Mouse (Mus musculus): ENCODE results near the gene Card14. TPM values are rescaled to one million over a fixed set of nuclear protein-coding genes. Genes with fewer than 3 reads are reported as not detected.
A peak's percentile ranks its signal among the peaks of the same experiment; 100 is the strongest.
"Not testable (repeated sequence)": the region's sequence is repeated elsewhere in the genome, so short reads cannot be mapped to it uniquely, and the experiment has no call there.

Card14 gene
- polyA plus RNA-seq, 1 experiment from 2014 or later = 0.35 TPM

- no peak for ATAC-seq (replicated peaks; ENCODE audit: extremely low read depth, insufficient read depth, low FRiP score)
- H3K27ac ChIP-seq (ENCODE audit: low read length) = no peak overlapping the region
- peaks cover 14% of the 10 kb centered on the region for H3K36me3 ChIP-seq (ENCODE audit: control insufficient read depth, insufficient read depth)
- H3K9me3 ChIP-seq (replicated peaks; ENCODE audit: control insufficient read depth, low read length) = no peaks in the 10 kb centered on the region
- 84% methylated on average over 16 of the region's 16 CpGs for WGBS
- peak overlapping the region; percentile 82 for H3K9ac ChIP-seq (ENCODE audit: low read length)
- peaks cover 6% of the 10 kb centered on the region; the same call in 1 of the 2 replicates for H3K4me1 ChIP-seq (ENCODE audit: control insufficient read depth, insufficient read depth, low read length)
- no peaks in the 10 kb centered on the region for H3K27me3 ChIP-seq (ENCODE audit: control insufficient read depth, insufficient read depth, low read length)
- peak overlapping the region; percentile 87 for H3K4me2 ChIP-seq (ENCODE audit: low read depth, low read length)
- H3K4me3 ChIP-seq (ENCODE audit: low read length) = peak overlapping the region; percentile 65
Measured at GRCm38 (mm10) chr11:119268557-119269195, 38.9 kb upstream of the Card14 start.

DNA sequence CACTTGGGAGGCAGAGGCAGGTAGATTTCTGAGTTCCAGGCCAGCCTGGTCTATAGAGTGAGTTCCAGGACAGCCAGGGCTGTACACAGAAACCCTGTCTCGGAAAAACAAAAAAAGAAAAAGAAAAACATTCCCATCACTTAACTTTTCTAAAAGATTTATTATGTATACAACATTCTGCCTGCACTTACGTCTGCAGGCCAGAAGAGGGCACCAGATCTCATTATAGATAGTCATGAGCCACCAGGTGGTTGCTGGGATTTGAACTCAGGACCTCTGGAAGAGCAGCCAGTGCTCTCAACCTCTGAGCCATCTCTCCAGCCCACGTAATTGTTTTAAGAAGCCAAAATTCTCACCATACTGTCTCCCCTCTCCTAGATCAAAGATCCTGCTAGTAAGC is 35.1 kb upstream of the Card14 start:
- not testable (repeated sequence) for H3K9ac ChIP-seq (ENCODE audit: low read length); H3K4me3 ChIP-seq (ENCODE audit: low read length); H3K27me3 ChIP-seq (ENCODE audit: control insufficient read depth, insufficient read depth, low read length); H3K4me1 ChIP-seq (ENCODE audit: control insufficient read depth, insufficient read depth, low read length); H3K9me3 ChIP-seq (replicated peaks; ENCODE audit: control insufficient read depth, low read length); H3K27ac ChIP-seq (ENCODE audit: low read length); H3K4me2 ChIP-seq (ENCODE audit: low read depth, low read length); ATAC-seq (replicated peaks; ENCODE audit: extremely low read depth, insufficient read depth, low FRiP score)
- 76% methylated on average over 3 of the region's 3 CpGs for WGBS
- H3K36me3 ChIP-seq (ENCODE audit: control insufficient read depth, insufficient read depth) = peaks cover 41% of the 10 kb centered on the region

DNA sequence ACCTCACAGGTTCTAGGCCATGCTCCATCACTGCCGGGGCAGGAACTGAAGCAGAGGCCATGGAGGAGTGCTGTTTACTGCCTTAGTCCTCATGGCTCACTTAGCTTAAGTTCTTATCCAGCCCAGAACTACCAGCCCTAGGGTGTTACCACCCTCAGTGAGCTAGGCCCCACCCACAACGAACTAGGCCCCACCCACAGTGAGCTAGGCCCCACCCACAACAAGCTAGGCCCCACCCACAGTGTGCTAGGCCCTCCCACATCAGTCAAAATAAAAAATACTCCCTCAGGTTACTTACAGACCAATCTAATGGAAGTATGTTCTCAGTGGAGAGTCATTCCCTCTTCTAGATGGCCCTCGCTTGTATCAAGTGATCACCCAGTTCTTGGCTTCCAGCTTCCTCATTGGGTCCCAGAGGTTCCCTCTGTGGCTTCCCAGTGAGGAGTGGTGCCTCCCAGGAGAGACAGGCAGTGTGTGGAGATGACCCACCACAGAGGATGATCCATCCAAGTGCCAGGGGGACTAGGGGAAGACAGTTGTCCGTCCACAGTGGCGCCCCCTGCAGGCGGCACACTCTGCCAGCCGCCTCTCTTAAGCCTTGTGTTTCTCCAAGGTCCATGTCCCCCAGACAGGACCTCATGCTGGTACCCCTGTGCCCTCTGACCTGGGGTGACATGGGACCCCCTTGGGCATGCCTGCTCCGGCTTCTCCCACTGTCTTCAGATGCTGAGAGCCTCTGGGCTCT is 34.2 kb upstream of the Card14 start:
- peaks cover 41% of the 10 kb centered on the region for H3K36me3 ChIP-seq (ENCODE audit: control insufficient read depth, insufficient read depth)
- WGBS = 85% methylated on average over 8 of the region's 8 CpGs
- no peak overlapping the region for H3K27ac ChIP-seq (ENCODE audit: low read length)
- H3K9ac ChIP-seq (ENCODE audit: low read length) = no peak overlapping the region
- H3K4me2 ChIP-seq (ENCODE audit: low read depth, low read length) = no peak overlapping the region
- ATAC-seq (replicated peaks; ENCODE audit: extremely low read depth, insufficient read depth, low FRiP score) = no peak
- no peaks in the 10 kb centered on the region for H3K27me3 ChIP-seq (ENCODE audit: control insufficient read depth, insufficient read depth, low read length)
- H3K4me3 ChIP-seq (ENCODE audit: low read length) = no peak overlapping the region
- H3K4me1 ChIP-seq (ENCODE audit: control insufficient read depth, insufficient read depth, low read length) = 0 out of 2 replicates have a peak, but pooled peaks cover 1% of the 10 kb centered on the region
- no peaks in the 10 kb centered on the region for H3K9me3 ChIP-seq (replicated peaks; ENCODE audit: control insufficient read depth, low read length)

DNA sequence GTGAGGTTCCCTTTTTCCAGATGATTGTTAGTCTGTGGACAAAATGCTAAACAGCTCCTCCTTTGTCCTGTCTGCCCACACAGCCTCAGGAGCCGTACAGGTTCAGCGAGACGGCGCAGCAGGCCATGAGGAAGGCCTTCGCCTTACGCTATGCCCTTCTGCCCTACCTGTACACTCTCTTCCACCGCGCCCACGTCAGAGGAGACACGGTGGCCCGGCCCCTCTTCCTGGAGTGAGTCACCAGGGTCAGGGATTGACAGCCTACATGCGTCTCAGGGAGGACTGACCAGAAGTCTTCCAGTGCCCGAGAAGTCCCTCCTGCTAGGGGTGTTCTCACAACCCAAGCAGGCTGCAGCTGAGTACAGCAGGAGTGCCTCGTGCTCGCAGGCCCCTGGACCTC is 26.5 kb upstream of the Card14 start:
- Histone ChIP-seq H3K36me3 (ENCODE audit: control insufficient read depth, insufficient read depth) (peaks cover 16% of the 10 kb centered on the region), H3K4me1 (ENCODE audit: control insufficient read depth, insufficient read depth, low read length) (peaks cover 3% of the 10 kb centered on the region; the same call in 1 of the 2 replicates), H3K27ac (ENCODE audit: low read length) (no peak overlapping the region), H3K27me3 (ENCODE audit: control insufficient read depth, insufficient read depth, low read length) (no peaks in the 10 kb centered on the region), H3K9me3 (replicated peaks; ENCODE audit: control insufficient read depth, low read length) (no peaks in the 10 kb centered on the region), H3K4me3 (ENCODE audit: low read length) (no peak overlapping the region), H3K9ac (ENCODE audit: low read length) (no peak overlapping the region), H3K4me2 (ENCODE audit: low read depth, low read length) (no peak overlapping the region)
- WGBS = 85% methylated on average over 15 of the region's 15 CpGs
- ATAC-seq (replicated peaks; ENCODE audit: extremely low read depth, insufficient read depth, low FRiP score) = no peak

DNA sequence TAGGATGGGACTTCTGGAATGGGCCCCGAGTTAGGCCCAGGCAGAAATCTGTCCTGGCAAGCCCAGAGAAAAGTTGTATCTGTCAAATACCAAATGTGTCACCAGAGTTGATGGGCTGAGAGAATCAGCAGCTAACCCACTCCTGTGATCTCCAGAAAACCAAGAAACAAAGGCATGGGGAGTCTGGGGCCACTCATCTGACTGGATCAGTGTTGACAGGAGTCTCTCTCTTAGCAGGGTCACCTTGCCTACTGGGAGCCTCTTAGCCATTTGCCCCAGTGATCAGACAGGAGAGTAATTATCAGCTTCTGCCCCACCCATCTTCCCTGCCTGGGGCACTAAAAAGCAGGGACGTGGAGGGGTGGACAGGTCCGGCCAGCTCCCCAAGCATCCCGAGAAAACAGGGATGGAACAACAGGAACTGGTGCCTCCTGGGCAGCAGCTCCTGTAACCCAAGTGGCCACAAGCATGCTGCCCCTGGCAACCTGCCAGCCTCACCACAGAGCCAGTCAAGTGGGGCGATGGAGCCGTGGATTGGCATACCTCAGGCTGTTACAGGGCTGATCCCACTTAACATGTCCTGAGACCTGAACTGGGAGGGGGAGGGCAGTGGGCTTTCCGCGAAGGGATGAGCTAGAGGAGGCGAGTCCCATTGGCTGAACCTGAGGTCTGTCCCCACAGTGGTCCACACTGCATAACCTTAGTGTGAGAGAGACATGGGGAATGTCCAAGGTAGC is 21.6 kb upstream of the Card14 start:
- H3K4me1 ChIP-seq (ENCODE audit: control insufficient read depth, insufficient read depth, low read length) = peaks cover 7% of the 10 kb centered on the region
- no peak overlapping the region for H3K4me2 ChIP-seq (ENCODE audit: low read depth, low read length)
- H3K36me3 ChIP-seq (ENCODE audit: control insufficient read depth, insufficient read depth) = peaks cover 43% of the 10 kb centered on the region
- H3K4me3 ChIP-seq (ENCODE audit: low read length) = no peak overlapping the region
- peak overlapping the region; percentile 12 for H3K27ac ChIP-seq (ENCODE audit: low read length)
- H3K27me3 ChIP-seq (ENCODE audit: control insufficient read depth, insufficient read depth, low read length) = no peaks in the 10 kb centered on the region
- no peak overlapping the region for H3K9ac ChIP-seq (ENCODE audit: low read length)
- WGBS = 27% methylated on average over 9 of the region's 9 CpGs
- peak; percentile 49 for ATAC-seq (replicated peaks; ENCODE audit: extremely low read depth, insufficient read depth, low FRiP score)
- H3K9me3 ChIP-seq (replicated peaks; ENCODE audit: control insufficient read depth, low read length) = no peaks in the 10 kb centered on the region

DNA sequence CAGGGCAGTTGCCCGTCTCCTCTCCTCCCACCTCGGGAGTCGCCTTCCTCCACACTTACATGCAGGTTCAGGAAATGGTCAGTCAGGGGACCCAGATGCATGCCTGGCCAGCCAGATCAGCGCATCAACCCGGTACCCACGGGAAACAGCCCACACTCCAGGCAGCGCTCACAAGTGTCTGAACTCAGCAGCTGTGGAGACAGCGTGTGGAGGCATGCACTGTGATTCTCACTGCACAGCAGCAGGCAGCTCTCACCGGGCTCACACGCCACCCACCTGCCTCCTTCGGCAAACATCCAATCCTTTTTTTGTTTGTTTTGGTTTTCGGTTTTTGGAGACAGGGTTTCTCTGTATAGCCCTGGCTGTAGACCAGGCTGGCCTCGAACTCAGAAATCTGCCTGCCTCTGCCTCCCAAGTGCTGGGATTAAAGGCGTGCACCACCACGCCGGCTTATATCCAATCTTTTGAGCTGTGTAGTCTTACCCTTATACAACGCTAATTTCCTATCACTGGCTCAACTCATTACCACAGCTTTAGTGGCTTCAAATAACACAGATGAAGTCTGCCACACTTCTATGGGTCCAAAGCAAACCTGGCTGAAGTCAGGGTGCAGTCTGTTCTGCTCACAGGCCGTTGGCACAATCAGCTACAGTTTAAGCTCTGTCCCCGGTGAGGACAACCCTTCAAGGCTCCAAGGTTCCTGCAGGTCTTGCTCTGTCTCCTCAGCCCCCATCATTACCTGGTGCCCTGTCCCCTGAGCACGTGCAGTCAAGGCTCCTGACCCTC is 20.2 kb upstream of the Card14 start:
- Histone ChIP-seq H3K27me3 (ENCODE audit: control insufficient read depth, insufficient read depth, low read length) (no peaks in the 10 kb centered on the region), H3K4me2 (ENCODE audit: low read depth, low read length) (no peak overlapping the region), H3K27ac (ENCODE audit: low read length) (no peak overlapping the region), H3K4me3 (ENCODE audit: low read length) (no peak overlapping the region), H3K36me3 (ENCODE audit: control insufficient read depth, insufficient read depth) (peaks cover 54% of the 10 kb centered on the region), H3K4me1 (ENCODE audit: control insufficient read depth, insufficient read depth, low read length) (peaks cover 7% of the 10 kb centered on the region), H3K9ac (ENCODE audit: low read length) (no peak overlapping the region), H3K9me3 (replicated peaks; ENCODE audit: control insufficient read depth, low read length) (no peaks in the 10 kb centered on the region)
- WGBS = 83% methylated on average over 20 of the region's 20 CpGs
- no peak for ATAC-seq (replicated peaks; ENCODE audit: extremely low read depth, insufficient read depth, low FRiP score)

GRCm38 (mm10) chr11:119292861-119293260 is 14.7 kb upstream of the Card14 start:
- H3K27ac ChIP-seq (ENCODE audit: low read length); H3K4me3 ChIP-seq (ENCODE audit: low read length); H3K9me3 ChIP-seq (replicated peaks; ENCODE audit: control insufficient read depth, low read length); H3K4me2 ChIP-seq (ENCODE audit: low read depth, low read length); H3K27me3 ChIP-seq (ENCODE audit: control insufficient read depth, insufficient read depth, low read length); H3K4me1 ChIP-seq (ENCODE audit: control insufficient read depth, insufficient read depth, low read length); ATAC-seq (replicated peaks; ENCODE audit: extremely low read depth, insufficient read depth, low FRiP score); H3K9ac ChIP-seq (ENCODE audit: low read length): not testable (repeated sequence)
- whole genome bisulfite sequencing = 94% methylated on average over 8 of the region's 8 CpGs
- H3K36me3 ChIP-seq (ENCODE audit: control insufficient read depth, insufficient read depth) = peaks cover 89% of the 10 kb centered on the region

- Histone ChIP-seq H3K36me3 (ENCODE audit: control insufficient read depth, insufficient read depth) (peaks cover 46% of the 10 kb centered on the region), H3K9me3 (replicated peaks; ENCODE audit: control insufficient read depth, low read length) (no peaks in the 10 kb centered on the region), H3K27ac (ENCODE audit: low read length) (no peak overlapping the region), H3K4me3 (ENCODE audit: low read length) (peak overlapping the region; percentile 98; the same call in 1 of the 2 replicates), H3K9ac (ENCODE audit: low read length) (0 out of 2 replicates have a peak overlapping the region, but pooled peaks have one; percentile 27), H3K4me2 (ENCODE audit: low read depth, low read length) (peak overlapping the region; percentile 93), H3K4me1 (ENCODE audit: control insufficient read depth, insufficient read depth, low read length) (peaks cover 19% of the 10 kb centered on the region), H3K27me3 (ENCODE audit: control insufficient read depth, insufficient read depth, low read length) (0 out of 2 replicates have a peak, but pooled peaks cover 2% of the 10 kb centered on the region)
- 73% methylated on average over 6 of the region's 6 CpGs for WGBS
- ATAC-seq (replicated peaks; ENCODE audit: extremely low read depth, insufficient read depth, low FRiP score) = no peak
Measured at GRCm38 (mm10) chr11:119297996-119298395, 9.6 kb upstream of the Card14 start.
